Mouse (Mus musculus): ENCODE measurements at regions not wholly inside any gene's neighbourhood (a gene's known extent, or its start where the extent isn't known, plus 50 kb on each side); places are given as distances from the start of the nearest gene placed in this dataset.

DNA sequence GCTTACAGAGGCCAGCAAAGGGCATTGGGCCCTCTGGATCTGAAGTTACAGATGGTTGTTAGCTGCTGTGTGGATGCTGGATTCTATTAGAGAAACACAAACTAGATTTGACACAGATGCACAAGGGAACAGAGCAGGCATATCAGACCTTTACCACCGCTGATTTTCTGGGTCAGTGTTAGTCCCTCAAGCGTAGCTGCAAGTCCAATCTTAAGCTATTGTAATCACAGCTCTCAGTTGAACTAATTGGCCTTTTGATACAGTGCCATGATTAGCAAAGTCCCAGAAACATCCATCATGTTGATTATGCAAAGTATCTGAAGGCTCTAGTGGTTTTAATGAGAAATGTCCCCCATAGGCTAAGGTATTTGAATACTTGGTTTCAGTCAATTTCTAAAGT lies 54.2 kb upstream of the Plppr5 start:
- no peak overlapping the region for H3K4me2 ChIP-seq
- no peaks in the 10 kb centered on the region for H3K36me3 ChIP-seq
- H3K4me1 ChIP-seq, result no peaks in the 10 kb centered on the region
- 67% methylated on average over 2 of the region's 2 CpGs for WGBS
- H3K27ac ChIP-seq, result no peak overlapping the region
- peak; percentile 15; the same call in 1 of the 2 replicates for ATAC-seq (replicated peaks; ENCODE audit: low FRiP score)
- H3K27me3 ChIP-seq, result no peaks in the 10 kb centered on the region
- H3K9me3 ChIP-seq (replicated peaks), result no peaks in the 10 kb centered on the region
- H3K4me3 ChIP-seq (replicated peaks), result no peak overlapping the region
- no peak overlapping the region for H3K9ac ChIP-seq

DNA sequence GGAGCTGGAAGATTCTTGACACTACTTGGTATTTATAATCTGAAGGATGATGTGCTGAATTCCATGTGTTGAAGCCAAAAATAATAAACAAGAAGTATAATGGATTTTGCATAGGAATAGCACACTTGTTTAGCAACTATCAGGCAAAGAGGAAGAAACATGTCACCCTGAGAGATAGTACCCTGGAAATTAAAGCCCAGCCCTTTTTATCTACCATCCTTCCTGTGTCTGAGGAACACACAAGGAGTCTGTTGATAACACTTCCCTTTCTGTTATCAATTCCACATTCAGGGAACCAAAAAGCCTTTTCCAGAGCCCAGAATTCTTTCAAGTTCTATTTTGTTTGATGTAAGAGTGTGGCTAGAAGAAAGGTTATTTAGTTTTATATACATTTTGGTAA lies 66.5 kb upstream of the Plppr5 start:
- Histone ChIP-seq H3K4me1 (no peaks in the 10 kb centered on the region), H3K27me3 (no peaks in the 10 kb centered on the region), H3K27ac (no peak overlapping the region), H3K4me2 (no peak overlapping the region), H3K9me3 (replicated peaks) (no peaks in the 10 kb centered on the region), H3K9ac (no peak overlapping the region), H3K36me3 (no peaks in the 10 kb centered on the region), H3K4me3 (replicated peaks) (no peak overlapping the region)
- no peak for ATAC-seq (replicated peaks; ENCODE audit: low FRiP score)

DNA sequence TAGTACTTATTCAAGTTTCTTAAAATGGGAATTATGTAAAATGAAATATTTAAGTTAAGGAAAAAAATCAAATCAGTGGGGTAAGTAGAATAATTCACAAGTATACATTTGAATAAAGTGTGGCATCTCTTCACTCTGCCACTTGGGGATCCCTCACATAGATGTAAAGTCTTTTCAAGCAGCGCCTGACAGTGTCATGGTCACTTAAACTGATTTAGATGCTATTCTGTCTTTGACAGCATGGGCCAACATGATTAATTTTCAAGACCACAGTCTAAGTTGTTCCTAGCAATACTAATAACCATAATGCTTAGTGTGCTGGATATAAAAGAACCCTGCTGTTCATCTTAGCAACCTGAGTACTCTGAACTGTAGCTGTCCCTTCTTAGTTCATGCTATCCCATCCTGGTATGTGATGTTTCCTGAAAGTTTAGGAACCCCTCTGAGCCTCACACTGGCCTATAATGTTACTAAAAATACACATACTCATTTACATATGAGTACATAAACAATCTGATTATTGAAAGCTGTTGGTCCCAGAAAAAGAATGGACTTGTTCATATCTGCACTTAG lies 68.4 kb upstream of the Plppr5 start:
- Histone ChIP-seq H3K27ac (no peak overlapping the region), H3K27me3 (no peaks in the 10 kb centered on the region), H3K9me3 (replicated peaks) (no peaks in the 10 kb centered on the region), H3K4me2 (no peak overlapping the region), H3K4me3 (replicated peaks) (no peak overlapping the region), H3K4me1 (no peaks in the 10 kb centered on the region), H3K9ac (no peak overlapping the region), H3K36me3 (no peaks in the 10 kb centered on the region)
- WGBS, result 67% methylated on average over 1 of the region's 1 CpGs
- ATAC-seq (replicated peaks; ENCODE audit: low FRiP score), result no peak

- WGBS, result 26% methylated on average over 5 of the region's 5 CpGs
- Histone ChIP-seq H3K4me3 (replicated peaks) (no peak overlapping the region), H3K4me1 (no peaks in the 10 kb centered on the region), H3K27ac (no peak overlapping the region), H3K27me3 (no peaks in the 10 kb centered on the region), H3K4me2 (no peak overlapping the region), H3K9ac (no peak overlapping the region), H3K36me3 (no peaks in the 10 kb centered on the region), H3K9me3 (replicated peaks) (no peaks in the 10 kb centered on the region)
- peak; percentile 92 for ATAC-seq (replicated peaks; ENCODE audit: low FRiP score)
Observed at GRCm38 (mm10) chr3:117501107-117501506, 73.5 kb upstream of the Plppr5 start.

- Histone ChIP-seq H3K27me3 (no peaks in the 10 kb centered on the region), H3K36me3 (no peaks in the 10 kb centered on the region), H3K9ac (no peak overlapping the region), H3K4me2 (no peak overlapping the region), H3K4me1 (no peaks in the 10 kb centered on the region), H3K27ac (no peak overlapping the region), H3K9me3 (replicated peaks) (no peaks in the 10 kb centered on the region), H3K4me3 (replicated peaks) (no peak overlapping the region)
- 86% methylated on average over 5 of the region's 5 CpGs for WGBS
- no peak for ATAC-seq (replicated peaks; ENCODE audit: low FRiP score)
Observed at GRCm38 (mm10) chr3:117498138-117498897, 76.3 kb upstream of the Plppr5 start.

- Histone ChIP-seq H3K4me1 (no peaks in the 10 kb centered on the region), H3K4me3 (replicated peaks) (no peak overlapping the region), H3K9me3 (replicated peaks) (no peaks in the 10 kb centered on the region), H3K27me3 (no peaks in the 10 kb centered on the region), H3K27ac (no peak overlapping the region), H3K36me3 (no peaks in the 10 kb centered on the region), H3K4me2 (no peak overlapping the region), H3K9ac (no peak overlapping the region)
- WGBS, result 66% methylated on average over 2 of the region's 2 CpGs
- no peak for ATAC-seq (replicated peaks; ENCODE audit: low FRiP score)
Observed at GRCm38 (mm10) chr3:117494118-117494517, 80.5 kb upstream of the Plppr5 start.

- no peak overlapping the region for H3K9ac ChIP-seq
- WGBS, result 28% methylated on average over 11 of the region's 11 CpGs
- no peak overlapping the region for H3K4me2 ChIP-seq
- H3K27me3 ChIP-seq, result no peaks in the 10 kb centered on the region
- H3K4me3 ChIP-seq (replicated peaks), result no peak overlapping the region
- ATAC-seq (replicated peaks; ENCODE audit: low FRiP score), result peak; percentile 93
- no peaks in the 10 kb centered on the region for H3K9me3 ChIP-seq (replicated peaks)
- no peak overlapping the region for H3K27ac ChIP-seq
- peaks cover 5% of the 10 kb centered on the region; the same call in 1 of the 2 replicates for H3K4me1 ChIP-seq
- H3K36me3 ChIP-seq, result no peaks in the 10 kb centered on the region
Observed at GRCm38 (mm10) chr3:117487281-117488027, 87.2 kb upstream of the Plppr5 start.

- Histone ChIP-seq H3K4me3 (replicated peaks) (no peak overlapping the region), H3K4me1 (peaks cover 5% of the 10 kb centered on the region; the same call in 1 of the 2 replicates), H3K36me3 (no peaks in the 10 kb centered on the region), H3K4me2 (no peak overlapping the region), H3K27ac (no peak overlapping the region), H3K9me3 (replicated peaks) (no peaks in the 10 kb centered on the region), H3K27me3 (no peaks in the 10 kb centered on the region), H3K9ac (no peak overlapping the region)
- ATAC-seq (replicated peaks; ENCODE audit: low FRiP score), result no peak
- WGBS, result 83% methylated on average over 2 of the region's 2 CpGs
Observed at GRCm38 (mm10) chr3:117486351-117486750, 88.3 kb upstream of the Plppr5 start.

DNA sequence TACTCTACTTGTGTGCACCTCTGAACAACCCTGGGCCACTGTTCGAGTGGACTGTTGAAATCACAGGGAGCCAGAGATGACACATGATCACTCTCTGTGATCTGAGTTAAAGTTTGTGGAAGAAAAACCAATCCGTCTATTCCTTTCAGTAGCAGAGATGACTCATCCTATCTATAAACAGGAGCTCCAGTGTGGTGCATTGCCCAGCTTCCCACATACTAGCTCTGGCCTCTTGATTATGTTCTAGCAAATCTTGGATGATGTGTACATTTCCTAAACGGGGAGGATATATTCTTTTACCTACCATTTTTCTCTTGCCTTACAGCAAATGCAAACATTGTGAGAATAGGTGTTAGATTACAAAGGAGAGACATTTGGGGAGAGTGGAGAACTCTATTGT lies 94.5 kb upstream of the Plppr5 start:
- H3K4me1 ChIP-seq, result no peaks in the 10 kb centered on the region
- ATAC-seq (replicated peaks; ENCODE audit: low FRiP score), result no peak
- H3K9me3 ChIP-seq (replicated peaks), result no peaks in the 10 kb centered on the region
- no peak overlapping the region for H3K9ac ChIP-seq
- H3K4me3 ChIP-seq (replicated peaks), result no peak overlapping the region
- no peaks in the 10 kb centered on the region for H3K36me3 ChIP-seq
- H3K27ac ChIP-seq, result no peak overlapping the region
- no peaks in the 10 kb centered on the region for H3K27me3 ChIP-seq
- no peak overlapping the region for H3K4me2 ChIP-seq
- WGBS, result 58% methylated on average over 3 of the region's 3 CpGs

DNA sequence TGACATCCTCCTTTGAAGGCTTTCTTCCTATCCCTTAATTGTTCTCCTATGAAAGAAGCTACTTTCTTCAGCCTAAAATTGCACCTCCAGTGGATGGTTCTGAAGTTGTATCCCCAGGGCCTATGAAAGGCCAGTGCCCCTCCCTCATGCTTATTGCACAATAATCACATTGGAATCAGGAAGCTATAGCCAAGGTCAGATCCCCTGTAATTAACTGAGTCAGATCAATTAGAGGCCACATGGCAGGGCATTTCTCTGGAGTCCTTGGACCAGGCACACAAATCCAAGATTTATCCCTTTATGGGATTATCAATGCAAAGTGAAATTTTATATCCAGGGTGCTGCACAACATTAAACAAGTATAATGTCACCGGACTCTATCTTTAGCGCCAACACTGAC lies 98.8 kb upstream of the Plppr4 start:
- no peaks in the 10 kb centered on the region for H3K4me1 ChIP-seq
- H3K9ac ChIP-seq, result no peak overlapping the region
- no peak overlapping the region for H3K4me3 ChIP-seq (replicated peaks)
- H3K36me3 ChIP-seq, result no peaks in the 10 kb centered on the region
- H3K4me2 ChIP-seq, result no peak overlapping the region
- no peaks in the 10 kb centered on the region for H3K27me3 ChIP-seq
- H3K9me3 ChIP-seq (replicated peaks), result no peaks in the 10 kb centered on the region
- H3K27ac ChIP-seq, result no peak overlapping the region
- no peak for ATAC-seq (replicated peaks; ENCODE audit: low FRiP score)
- WGBS, result 83% methylated on average over 2 of the region's 2 CpGs

GRCm38 (mm10) chr3:117450559-117450958 lies 89.9 kb upstream of the Plppr4 start:
- no peaks in the 10 kb centered on the region for H3K4me1 ChIP-seq
- H3K4me2 ChIP-seq, result no peak overlapping the region
- H3K4me3 ChIP-seq (replicated peaks), result no peak overlapping the region
- no peaks in the 10 kb centered on the region for H3K9me3 ChIP-seq (replicated peaks)
- no peak overlapping the region for H3K27ac ChIP-seq
- H3K27me3 ChIP-seq, result no peaks in the 10 kb centered on the region
- no peak overlapping the region for H3K9ac ChIP-seq
- WGBS, result 62% methylated on average over 7 of the region's 7 CpGs
- ATAC-seq (replicated peaks; ENCODE audit: low FRiP score), result no peak
- H3K36me3 ChIP-seq, result no peaks in the 10 kb centered on the region

GRCm38 (mm10) chr3:117441887-117442286 lies 81.2 kb upstream of the Plppr4 start:
- Histone ChIP-seq H3K36me3 (no peaks in the 10 kb centered on the region), H3K9me3 (replicated peaks) (no peaks in the 10 kb centered on the region), H3K4me2 (no peak overlapping the region), H3K9ac (no peak overlapping the region), H3K4me3 (replicated peaks) (no peak overlapping the region), H3K27ac (no peak overlapping the region), H3K27me3 (no peaks in the 10 kb centered on the region), H3K4me1 (no peaks in the 10 kb centered on the region)
- no peak for ATAC-seq (replicated peaks; ENCODE audit: low FRiP score)
- 74% methylated on average over 3 of the region's 3 CpGs for WGBS
